Mouse (Mus musculus) heart, embryonic 15.5 days (tissue): Measurements from ENCODE around the gene Samd4b. TPM values are rescaled to one million over a fixed set of nuclear protein-coding genes. Genes with fewer than 3 reads are reported as not detected.
A peak's percentile ranks its signal among the peaks of the same experiment; 100 is the strongest.

ENCODE experiments used
- ATAC-seq: fragments of 200-750 bp; cut with Nextera tagmentation; replicated peaks from 2 replicates; pipeline ENCODE4 v1.8.0; 2017; ENCODE audit warnings: low read depth, moderate TSS enrichment; ENCODE audit not compliant: insufficient number of reproducible peaks, insufficient read depth, low FRiP score
- H3K27ac ChIP-seq: fragments of 300-500 bp; sonication (generic); 2 replicates; pipeline ENCODE4 v1.5.1; 2015; ENCODE audit warnings: mild to moderate bottlenecking, inconsistent platforms
- H3K27me3 ChIP-seq: fragments of 300-500 bp; sonication (generic); 2 replicates; pipeline ENCODE4 v1.6.1; 2015; ENCODE audit warnings: inconsistent platforms
- H3K36me3 ChIP-seq: fragments of 300-500 bp; sonication (generic); 2 replicates; pipeline ENCODE4 v1.6.1; 2015; ENCODE audit warnings: mild to moderate bottlenecking, inconsistent platforms
- H3K4me1 ChIP-seq: fragments of 300-500 bp; sonication (generic); replicated peaks from 2 replicates; pipeline ENCODE4 v1.6.1; 2015; ENCODE audit warnings: inconsistent platforms
- H3K4me2 ChIP-seq: fragments of 300-500 bp; sonication (generic); 2 replicates; pipeline ENCODE4 v1.6.1; 2015; ENCODE audit warnings: inconsistent platforms, mild to moderate bottlenecking, moderate library complexity
- H3K4me3 ChIP-seq: fragments of 300-500 bp; sonication (generic); 2 replicates; pipeline ENCODE4 v1.5.1; 2015; ENCODE audit warnings: mild to moderate bottlenecking, inconsistent platforms
- H3K9ac ChIP-seq: fragments of 300-500 bp; sonication (generic); 2 replicates; pipeline ENCODE4 v1.6.1; 2015; ENCODE audit warnings: mild to moderate bottlenecking, inconsistent platforms
- H3K9me3 ChIP-seq: fragments of 300-500 bp; sonication (generic); replicated peaks from 2 replicates; pipeline ENCODE4 v1.6.1; 2016; ENCODE audit warnings: inconsistent platforms
- WGBS: fragments of 180-500 bp; shearing (Covaris S2); methylation state at CpG from one replicate; pipeline ENCODE4 v1.1.7; 2015; ENCODE audit warnings: mixed read lengths; 5-methylcytosine and 5-hydroxymethylcytosine counted together
- polyA plus RNA-seq: library from polyadenylated mRNA; unstranded; fragments of >200 nt; fragmentation: Nextera tagmentation; extraction: Ambion mirVana; gene quantifications from 2 replicates; pipeline ENCODE4 v1.2.1, GENCODE M21; 2015

The Samd4b gene
- polyA plus RNA-seq, 1 experiment from 2014 or later = 17.9 TPM

GRCm38 (mm10) chr7:28423018-28423417 is 174.9 kb downstream of the Samd4b start:
- Histone ChIP-seq H3K9ac (no peak overlapping the region), H3K4me1 (peaks cover 25% of the 10 kb centered on the region), H3K27ac (no peak overlapping the region), H3K9me3 (no peaks in the 10 kb centered on the region), H3K4me2 (no peak overlapping the region), H3K4me3 (no peak overlapping the region), H3K36me3 (peaks cover 43% of the 10 kb centered on the region), H3K27me3 (no peaks in the 10 kb centered on the region)
- ATAC-seq = no peak
- WGBS = 96% methylated on average over 1 of the region's 1 CpGs

- no peak overlapping the region for H3K4me3 ChIP-seq
- 91% methylated on average over 2 of the region's 2 CpGs for WGBS
- peaks cover 61% of the 10 kb centered on the region for H3K36me3 ChIP-seq
- no peaks in the 10 kb centered on the region for H3K9me3 ChIP-seq
- H3K9ac ChIP-seq = no peak overlapping the region
- no peak for ATAC-seq
- no peak overlapping the region for H3K4me2 ChIP-seq
- H3K27ac ChIP-seq = no peak overlapping the region
- no peaks in the 10 kb centered on the region for H3K27me3 ChIP-seq
- peaks cover 17% of the 10 kb centered on the region for H3K4me1 ChIP-seq
Measured at GRCm38 (mm10) chr7:28419416-28419815, 178.5 kb downstream of the Samd4b start.

- Histone ChIP-seq H3K9me3 (no peaks in the 10 kb centered on the region), H3K9ac (no peak overlapping the region), H3K36me3 (peaks cover 67% of the 10 kb centered on the region), H3K27ac (peak overlapping the region; percentile 72), H3K4me2 (no peak overlapping the region), H3K27me3 (no peaks in the 10 kb centered on the region), H3K4me3 (no peak overlapping the region), H3K4me1 (peaks cover 15% of the 10 kb centered on the region)
- WGBS = 39% methylated on average over 8 of the region's 8 CpGs
- ATAC-seq = peak; percentile 80
Measured at GRCm38 (mm10) chr7:28418096-28418670, 179.8 kb downstream of the Samd4b start.

- H3K4me2 ChIP-seq = no peak overlapping the region
- H3K27ac ChIP-seq = no peak overlapping the region
- peaks cover 15% of the 10 kb centered on the region for H3K4me1 ChIP-seq
- no peak overlapping the region for H3K4me3 ChIP-seq
- H3K27me3 ChIP-seq = no peaks in the 10 kb centered on the region
- H3K9ac ChIP-seq = no peak overlapping the region
- no peak for ATAC-seq
- no peaks in the 10 kb centered on the region for H3K9me3 ChIP-seq
- peaks cover 66% of the 10 kb centered on the region for H3K36me3 ChIP-seq
Measured at GRCm38 (mm10) chr7:28417368-28417767, 180.6 kb downstream of the Samd4b start.

GRCm38 (mm10) chr7:28412826-28413225 is 185.1 kb downstream of the Samd4b start:
- no peak overlapping the region for H3K4me2 ChIP-seq
- H3K4me3 ChIP-seq = no peak overlapping the region
- H3K9ac ChIP-seq = no peak overlapping the region
- H3K27me3 ChIP-seq = no peaks in the 10 kb centered on the region
- WGBS = 62% methylated on average over 4 of the region's 4 CpGs
- no peak for ATAC-seq
- peaks cover 62% of the 10 kb centered on the region for H3K36me3 ChIP-seq
- H3K9me3 ChIP-seq = no peaks in the 10 kb centered on the region
- no peak overlapping the region for H3K27ac ChIP-seq
- H3K4me1 ChIP-seq = peaks cover 18% of the 10 kb centered on the region

- Histone ChIP-seq H3K36me3 (peaks cover 67% of the 10 kb centered on the region), H3K4me1 (peaks cover 17% of the 10 kb centered on the region), H3K9me3 (no peaks in the 10 kb centered on the region), H3K27me3 (no peaks in the 10 kb centered on the region), H3K27ac (peak overlapping the region; percentile 51), H3K9ac (no peak overlapping the region; the same call in 1 of the 2 replicates), H3K4me3 (no peak overlapping the region), H3K4me2 (no peak overlapping the region)
- ATAC-seq = no peak
- 67% methylated on average over 3 of the region's 3 CpGs for WGBS
Measured at GRCm38 (mm10) chr7:28410841-28411475, 187.0 kb downstream of the Samd4b start.

- Histone ChIP-seq H3K36me3 (peaks cover 92% of the 10 kb centered on the region), H3K27ac (no peak overlapping the region), H3K4me3 (no peak overlapping the region), H3K4me2 (no peak overlapping the region), H3K9me3 (no peaks in the 10 kb centered on the region), H3K4me1 (no peaks in the 10 kb centered on the region; the same call in 1 of the 2 replicates), H3K9ac (no peak overlapping the region), H3K27me3 (no peaks in the 10 kb centered on the region)
- WGBS = 58% methylated on average over 3 of the region's 3 CpGs
- no peak for ATAC-seq
Measured at GRCm38 (mm10) chr7:28401942-28402341, 196.0 kb downstream of the Samd4b start.

GRCm38 (mm10) chr7:28401030-28401429 is 196.9 kb downstream of the Samd4b start:
- H3K36me3 ChIP-seq = peaks cover 91% of the 10 kb centered on the region
- H3K9ac ChIP-seq = no peak overlapping the region
- no peaks in the 10 kb centered on the region for H3K9me3 ChIP-seq
- H3K4me1 ChIP-seq = no peaks in the 10 kb centered on the region; the same call in 1 of the 2 replicates
- 96% methylated on average over 1 of the region's 1 CpGs for WGBS
- no peak for ATAC-seq
- H3K4me2 ChIP-seq = no peak overlapping the region
- no peak overlapping the region for H3K4me3 ChIP-seq
- no peak overlapping the region for H3K27ac ChIP-seq
- no peaks in the 10 kb centered on the region for H3K27me3 ChIP-seq

- Histone ChIP-seq H3K9ac (no peak overlapping the region), H3K4me2 (no peak overlapping the region), H3K27ac (no peak overlapping the region), H3K4me3 (no peak overlapping the region), H3K27me3 (no peaks in the 10 kb centered on the region), H3K9me3 (no peaks in the 10 kb centered on the region), H3K4me1 (peaks cover 3% of the 10 kb centered on the region), H3K36me3 (peaks cover 82% of the 10 kb centered on the region)
- WGBS = 89% methylated on average over 10 of the region's 10 CpGs
- ATAC-seq = no peak
Measured at GRCm38 (mm10) chr7:28398696-28399340, 199.1 kb downstream of the Samd4b start.

GRCm38 (mm10) chr7:28398000-28398399 is 199.9 kb downstream of the Samd4b start:
- Histone ChIP-seq H3K27me3 (no peaks in the 10 kb centered on the region), H3K36me3 (peaks cover 75% of the 10 kb centered on the region)
- 57% methylated on average over 3 of the region's 3 CpGs for WGBS

GRCm38 (mm10) chr7:28395425-28395824 is 202.5 kb downstream of the Samd4b start:
- WGBS = 94% methylated on average over 4 of the region's 4 CpGs
- no peak overlapping the region for H3K4me3 ChIP-seq
- no peak overlapping the region for H3K9ac ChIP-seq
- ATAC-seq = no peak
- peaks cover 20% of the 10 kb centered on the region for H3K4me1 ChIP-seq
- peaks cover 54% of the 10 kb centered on the region for H3K36me3 ChIP-seq
- H3K27ac ChIP-seq = no peak overlapping the region
- H3K9me3 ChIP-seq = no peaks in the 10 kb centered on the region
- H3K4me2 ChIP-seq = no peak overlapping the region
- no peaks in the 10 kb centered on the region for H3K27me3 ChIP-seq

More at GRCm38 (mm10) chr7:28398000-28398399, 199.9 kb downstream of the Samd4b start:
- no peak overlapping the region for H3K4me3 ChIP-seq
- H3K9ac ChIP-seq = no peak overlapping the region
- no peak overlapping the region for H3K4me2 ChIP-seq
- H3K9me3 ChIP-seq = no peaks in the 10 kb centered on the region
- H3K27ac ChIP-seq = no peak overlapping the region
- ATAC-seq = no peak
- H3K4me1 ChIP-seq = peaks cover 9% of the 10 kb centered on the region
